Mouse (Mus musculus): Measurements from ENCODE around the gene Jak3.
"Not testable (repeated sequence)": the region's sequence is repeated elsewhere in the genome, so short reads cannot be mapped to it uniquely, and the experiment has no call there.

The Jak3 gene

GRCm38 (mm10) chr8:71719928-71720457, 43.9 kb downstream of the Jak3 start:
- DNase-seq (ENCODE audit: low read depth, low spot score): no peak

- DNase-seq (ENCODE audit: low read depth, low spot score): peak; percentile 89
Observed at GRCm38 (mm10) chr8:71723047-71723551, 47.0 kb downstream of the Jak3 start.

GRCm38 (mm10) chr8:71724389-71724788, 48.3 kb downstream of the Jak3 start:
- DNase-seq (ENCODE audit: low read depth, low spot score): no peak

DNA sequence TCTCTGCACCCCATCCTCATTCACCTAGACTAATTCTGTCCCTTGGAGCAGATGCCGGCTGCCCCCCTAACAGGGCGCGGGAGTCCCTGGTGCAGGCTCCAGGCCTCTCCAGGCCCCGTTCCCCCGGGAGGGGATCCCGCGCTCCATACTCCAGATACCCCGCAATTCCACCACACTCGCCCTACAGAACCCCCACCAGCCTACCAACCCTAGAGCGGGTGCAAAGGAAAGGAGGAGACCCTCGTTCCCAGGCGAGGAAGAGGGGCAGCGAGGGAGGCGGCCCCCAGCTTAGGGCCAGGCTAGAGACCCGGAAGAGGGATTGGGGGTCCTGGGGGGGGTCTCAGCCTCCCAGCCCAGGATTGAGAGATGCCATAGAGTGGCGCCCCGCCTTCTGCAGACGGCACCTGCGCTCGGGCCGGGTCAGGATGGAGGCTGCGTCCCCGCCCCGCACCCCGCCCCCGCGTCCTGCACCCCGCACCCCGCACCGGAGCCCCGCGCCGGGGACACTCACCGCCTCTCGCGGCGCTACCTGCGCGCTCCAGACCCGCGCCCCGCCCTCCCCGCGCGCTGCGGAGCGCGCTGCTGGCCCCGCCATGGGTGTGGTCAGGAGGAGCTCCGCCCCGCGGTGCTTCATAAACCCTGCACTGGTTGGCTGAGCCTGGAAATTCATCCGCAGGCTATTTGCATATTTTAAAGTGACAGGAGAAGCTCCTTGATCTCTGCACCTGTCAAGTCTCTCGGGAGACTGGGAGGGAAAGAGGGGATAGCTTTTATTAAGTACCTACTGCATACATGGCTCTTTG, 49.2 kb downstream of the Jak3 start, which contains the start of gene Fcho1:
TSS of gene Fcho1 (minus strand) at position 595 of the 803 bp plus-strand sequence.
- DNase-seq (ENCODE audit: low read depth, low spot score): peak; percentile 96

- DNase-seq (ENCODE audit: low read depth, low spot score): peak; percentile 47
Observed at GRCm38 (mm10) chr8:71728240-71728785, 52.2 kb downstream of the Jak3 start.

DNA sequence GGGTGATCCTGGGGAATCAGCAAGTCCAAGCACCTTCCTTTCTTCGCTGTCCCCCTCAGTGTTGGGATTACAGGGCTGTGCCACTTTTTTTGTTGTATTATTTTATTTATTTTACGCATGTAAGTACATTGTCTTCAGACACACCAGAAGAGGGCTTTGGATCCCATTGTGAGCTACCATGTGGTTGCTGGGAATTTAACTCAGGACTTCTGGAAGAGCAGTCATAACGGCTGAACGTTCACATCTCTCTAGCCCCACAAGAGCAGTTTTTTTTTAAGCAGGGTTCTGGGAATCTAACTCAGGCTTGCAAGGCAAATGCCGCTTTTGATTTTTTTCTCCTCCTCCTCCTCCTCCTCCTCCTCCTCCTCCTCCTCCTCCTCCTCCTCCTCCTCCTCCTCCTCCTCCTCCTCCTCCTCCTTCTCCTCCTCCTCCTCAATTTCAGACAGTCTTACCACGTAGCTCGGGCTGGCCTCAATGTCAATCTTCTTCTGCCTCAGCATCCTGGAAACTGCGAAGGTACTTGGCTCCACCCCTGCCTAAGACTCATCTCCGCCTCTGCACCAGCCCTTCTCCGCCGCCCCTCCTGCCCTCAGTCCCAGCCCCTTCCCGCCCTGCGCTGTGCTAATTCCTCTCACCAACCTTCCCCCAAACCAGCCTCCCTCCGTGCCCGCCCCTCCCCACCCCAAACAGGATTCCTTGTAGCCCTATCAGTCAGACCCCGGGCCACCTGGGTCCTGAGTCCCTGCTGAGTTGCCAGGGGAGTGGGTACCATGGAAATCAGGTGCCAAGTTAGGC, 52.9 kb downstream of the Jak3 start:
- peak; percentile 77 for DNase-seq (ENCODE audit: low read depth, low spot score)

DNA sequence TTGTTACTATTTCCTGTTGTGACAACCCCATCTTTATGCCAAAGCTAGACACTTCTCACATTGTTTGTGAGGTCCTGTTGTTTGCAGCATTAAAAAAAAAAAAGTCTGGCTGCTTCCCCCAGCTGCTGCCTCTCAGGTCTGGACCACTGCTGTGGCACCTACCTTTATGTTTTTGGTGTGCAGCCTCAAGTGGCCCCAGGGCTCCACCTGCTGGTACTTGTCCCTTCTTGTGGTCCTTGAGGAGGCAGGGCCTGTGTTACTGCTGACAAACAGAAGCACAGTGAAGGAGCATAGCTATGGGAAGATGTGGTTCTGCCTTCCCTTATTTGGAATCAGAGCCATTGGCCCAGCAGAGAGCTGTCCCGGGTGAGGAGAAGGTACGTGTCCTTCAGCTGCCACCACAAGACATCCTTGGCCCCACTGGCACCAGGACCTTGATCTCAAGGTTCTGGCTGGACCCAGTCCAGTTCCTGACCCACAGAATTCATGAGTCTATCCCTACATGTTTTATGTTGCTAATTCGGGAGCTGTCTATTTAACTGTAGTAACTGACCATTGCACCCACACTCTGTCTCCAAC, 55.6 kb downstream of the Jak3 start:
- peak; percentile 74 for DNase-seq (ENCODE audit: low read depth, low spot score)

GRCm38 (mm10) chr8:71738316-71738715, 62.2 kb downstream of the Jak3 start:
- not testable (repeated sequence) for DNase-seq (ENCODE audit: low read depth, low spot score)

Measured in CD4-positive helper T cell, adult 2 months (primary cell).